Mouse (Mus musculus) heart, adult 10 weeks (tissue): ENCODE data around the gene Gfy. TPM values are rescaled to one million over a fixed set of nuclear protein-coding genes. Genes with fewer than 3 reads are reported as not detected.

ENCODE experiments used
- polyA plus RNA-seq: library from polyadenylated mRNA; stranded (reverse); fragments of 350-450 nt; fragmentation: Illumina TruSeq; extraction: RNeasy Lipid Tissue Mini Kit (QIAGEN cat#74804); gene quantifications from one replicate; pipeline ENCODE4 v1.2.3, GENCODE M21; 2014; ENCODE audit warnings: low read depth, low replicate concordance

The Gfy gene
- not detected for polyA plus RNA-seq

DNA sequence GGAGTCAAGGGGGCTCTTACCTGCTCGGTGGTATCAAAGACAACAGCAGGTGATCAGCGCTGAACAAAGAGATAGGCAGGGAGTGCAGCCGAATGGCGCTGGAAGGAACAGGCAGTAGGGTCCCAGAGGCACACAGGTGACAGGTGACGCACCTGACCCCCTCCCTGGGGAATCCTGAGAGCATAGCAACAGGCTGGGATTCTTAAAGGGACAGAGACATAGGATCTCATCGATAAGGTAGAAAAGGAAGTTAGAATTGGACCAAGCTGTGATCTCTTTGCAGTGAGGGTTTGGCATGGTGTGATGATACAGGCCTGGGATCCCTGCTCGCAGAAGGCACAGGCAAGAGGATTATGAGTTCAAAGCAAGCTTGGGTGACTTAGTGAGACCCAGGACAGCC lies at the start of gene Gfy:
Gene Gfy (minus strand): TSS at position 101 of the 400 bp plus-strand sequence.

GRCm38 (mm10) chr7:45215673-45216441 lies 36.5 kb upstream of the Gfy start, which contains the start of gene Tead2:
TSS of gene Tead2 (plus strand) at chr7:45215753.

DNA sequence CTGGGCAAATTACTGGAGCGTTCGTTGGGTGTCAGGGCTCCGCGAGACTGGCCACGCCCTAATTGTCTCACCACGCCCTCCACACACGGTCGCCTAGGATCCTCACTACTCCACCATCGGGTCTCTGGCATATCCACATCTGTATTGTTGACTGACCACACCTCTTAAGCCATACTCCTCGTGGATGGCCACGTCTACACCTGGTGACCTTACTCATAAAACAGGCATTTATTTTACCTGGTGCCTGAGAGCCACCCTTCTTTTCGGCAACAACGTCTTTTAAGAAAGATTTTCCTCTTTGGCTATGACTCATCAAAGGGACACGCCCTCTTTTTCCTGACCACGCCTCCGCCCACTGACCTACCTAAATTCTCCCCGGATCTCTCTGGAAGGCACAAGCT lies 32.5 kb upstream of the Gfy start, which contains the start of gene Dkkl1:
Gene Dkkl1 (minus strand): TSS at position 297 of the 401 bp plus-strand sequence.

GRCm38 (mm10) chr7:45204380-45205143 lies 25.2 kb upstream of the Gfy start, which contains the start of gene Ccdc155:
TSS of gene Ccdc155 (minus strand) at chr7:45204892.

DNA sequence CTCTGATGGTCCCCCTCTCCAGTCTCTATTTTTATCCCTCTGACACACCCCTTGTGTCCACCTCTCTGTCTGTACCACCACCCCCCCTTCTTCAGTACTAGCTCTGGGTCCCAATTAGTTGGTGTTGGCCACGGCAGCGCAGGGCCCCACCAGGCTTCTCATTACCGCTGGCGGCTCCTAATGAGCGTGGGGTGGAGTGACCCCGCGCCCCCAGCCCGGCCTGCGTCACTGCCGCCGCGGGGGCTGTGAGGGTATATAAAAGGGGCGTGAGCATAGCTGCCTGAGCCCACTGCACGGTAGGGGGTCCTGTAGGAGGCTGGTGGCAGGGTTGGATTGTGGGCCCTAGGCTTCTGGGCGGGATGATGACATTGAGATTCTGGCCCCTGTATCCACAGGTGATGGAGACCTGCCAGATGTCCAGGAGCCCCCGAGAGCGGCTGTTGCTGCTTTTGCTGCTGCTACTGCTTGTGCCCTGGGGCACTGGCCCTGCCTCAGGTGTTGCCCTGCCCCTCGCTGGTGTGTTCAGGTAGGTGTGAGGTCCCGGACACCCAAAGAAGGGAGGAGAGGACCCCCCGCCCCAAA lies 1.6 kb upstream of the Gfy start, which contains the start of gene Pth2:
Gene Pth2 (plus strand): TSS at position 100 of the 582 bp plus-strand sequence.

GRCm38 (mm10) chr7:45163735-45164490 lies 15.5 kb downstream of the Gfy start, which contains the start of gene Slc17a7:
TSS of gene Slc17a7 (plus strand) at chr7:45163949.

GRCm38 (mm10) chr7:45154096-45154992 lies 25.0 kb downstream of the Gfy start, which contains the start of the genes Pih1d1 and Aldh16a1:
TSS of gene Pih1d1 (plus strand) at chr7:45154303.
TSS of gene Aldh16a1 (minus strand) at chr7:45154584.

DNA sequence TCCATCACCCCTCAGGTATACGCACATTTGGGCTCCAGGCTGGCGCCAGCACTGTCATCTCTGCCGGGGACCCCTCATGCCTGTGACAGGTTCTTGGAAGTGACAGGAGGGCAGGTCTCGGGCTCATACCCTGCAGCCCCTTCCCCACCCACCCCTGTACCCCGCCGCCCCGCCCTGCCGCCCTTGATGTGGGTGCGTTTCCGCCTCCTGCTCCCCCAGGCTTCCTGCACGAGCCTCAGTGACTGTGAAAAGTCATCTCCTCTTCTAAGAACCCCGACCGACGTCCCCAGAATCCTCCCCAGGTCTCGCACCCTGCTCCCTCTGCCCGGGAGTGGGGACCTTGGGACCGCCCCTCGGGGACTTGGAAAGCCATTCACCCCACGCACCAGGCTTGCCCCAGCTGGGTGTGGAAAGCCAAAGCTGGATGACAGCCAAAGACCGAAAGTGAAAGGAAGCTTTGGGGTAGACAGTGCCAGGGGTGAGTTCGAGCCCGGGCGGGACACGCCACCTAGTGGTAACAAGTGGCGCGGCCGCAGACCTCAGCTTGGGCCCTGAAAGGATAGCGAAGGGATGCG lies 43.3 kb downstream of the Gfy start, which contains the start of the genes Gm45713 and Flt3l:
Gene Gm45713 (minus strand): TSS at position 239 of the 575 bp plus-strand sequence.
Gene Flt3l (minus strand): TSS at position 440 of the 575 bp plus-strand sequence.

GRCm38 (mm10) chr7:45128624-45129246 lies 50.6 kb downstream of the Gfy start, which contains the start of gene Rpl13a:
TSS of gene Rpl13a (minus strand) at chr7:45128761.

Other genes starting within 250 kb of the Gfy start
- not detected for gene Tsks, start 236.4 kb downstream of the Gfy start, polyA plus RNA-seq
- gene Cpt1c, start 204.7 kb downstream of the Gfy start, polyA plus RNA-seq = 3.6 TPM
- gene Prmt1, start 193.0 kb downstream of the Gfy start, polyA plus RNA-seq = 114 TPM
- 72.3 TPM for gene Irf3, start 181.9 kb downstream of the Gfy start, polyA plus RNA-seq
- gene Bcl2l12, start 180.9 kb downstream of the Gfy start, polyA plus RNA-seq = 12.3 TPM
- 34.5 TPM for gene Scaf1, start 163.2 kb downstream of the Gfy start, polyA plus RNA-seq
- 57.4 TPM for gene Rras, start 161.6 kb downstream of the Gfy start, polyA plus RNA-seq
- gene Prr12, start 126.7 kb downstream of the Gfy start, polyA plus RNA-seq = 13.2 TPM
- 40.7 TPM for gene Nosip, start 117.1 kb downstream of the Gfy start, polyA plus RNA-seq
- gene Prrg2, start 116.9 kb downstream of the Gfy start, polyA plus RNA-seq = 12.4 TPM
- gene Rcn3, start 87.3 kb downstream of the Gfy start, polyA plus RNA-seq = 40.8 TPM
- gene Fcgrt, start 75.7 kb downstream of the Gfy start, polyA plus RNA-seq = 83.1 TPM
- 641 TPM for gene Rps11, start 55.1 kb downstream of the Gfy start, polyA plus RNA-seq
- gene Rpl13a, start 50.8 kb downstream of the Gfy start, polyA plus RNA-seq = 958 TPM
- not detected for gene Gm45713, start 43.3 kb downstream of the Gfy start, polyA plus RNA-seq
- gene Flt3l, start 43.1 kb downstream of the Gfy start, polyA plus RNA-seq = 21.0 TPM
- gene Pih1d1, start 25.3 kb downstream of the Gfy start, polyA plus RNA-seq = 41.4 TPM
- gene Aldh16a1, start 25.0 kb downstream of the Gfy start, polyA plus RNA-seq = 16.5 TPM
- 27.4 TPM for gene Slc17a7, start 15.6 kb downstream of the Gfy start, polyA plus RNA-seq
- gene Pth2, start 1.4 kb upstream of the Gfy start, polyA plus RNA-seq = not detected
- gene Ccdc155, start 25.3 kb upstream of the Gfy start, polyA plus RNA-seq = not detected
- gene Dkkl1, start 32.6 kb upstream of the Gfy start, polyA plus RNA-seq = not detected
- gene Tead2, start 36.2 kb upstream of the Gfy start, polyA plus RNA-seq = 7.8 TPM
- gene Cd37, start 59.5 kb upstream of the Gfy start, polyA plus RNA-seq = 3.0 TPM
- gene Slc6a16, start 61.5 kb upstream of the Gfy start, polyA plus RNA-seq = not detected
- gene Slc6a21, start 97.9 kb upstream of the Gfy start, polyA plus RNA-seq = not detected
- gene Trpm4, start 154.2 kb upstream of the Gfy start, polyA plus RNA-seq = 31.0 TPM
- 1,149 TPM for gene Hrc, start 155.7 kb upstream of the Gfy start, polyA plus RNA-seq
- gene Ppfia3, start 187.4 kb upstream of the Gfy start, polyA plus RNA-seq = 0.24 TPM
- gene Lin7b, start 191.0 kb upstream of the Gfy start, polyA plus RNA-seq = 1.2 TPM
- 154 TPM for gene Snrnp70, start 216.2 kb upstream of the Gfy start, polyA plus RNA-seq
- gene Kcna7, start 226.1 kb upstream of the Gfy start, polyA plus RNA-seq = 4.3 TPM
- gene Ntf5, start 234.1 kb upstream of the Gfy start, polyA plus RNA-seq = 0.24 TPM
- gene Lhb, start 241.3 kb upstream of the Gfy start, polyA plus RNA-seq = not detected